Mouse (Mus musculus) adipocyte (in vitro differentiated cells): ENCODE data around the gene Glcci1.

Source experiments
- DNase-seq: peaks from one replicate; pipeline ENCODE4 v3.0.0-alpha.2; 2016; ENCODE audit warnings: low spot score

Gene Glcci1

GRCm38 (mm10) chr6:8509551-8509950 is at the start of gene Glcci1:
Gene Glcci1 (plus strand): TSS chr6:8509600.
- DNase-seq = peak; percentile 68

GRCm38 (mm10) chr6:8462447-8462846 is 47.0 kb upstream of the Glcci1 start:
- no peak for DNase-seq

- DNase-seq = no peak
Measured at GRCm38 (mm10) chr6:8465388-8465787, 44.0 kb upstream of the Glcci1 start.

- no peak for DNase-seq
Measured at GRCm38 (mm10) chr6:8465985-8466384, 43.4 kb upstream of the Glcci1 start.

GRCm38 (mm10) chr6:8467667-8468337 is 41.6 kb upstream of the Glcci1 start:
- DNase-seq = no peak

GRCm38 (mm10) chr6:8469918-8470317 is 39.5 kb upstream of the Glcci1 start:
- DNase-seq = no peak

- peak; percentile 42 for DNase-seq
Measured at GRCm38 (mm10) chr6:8472125-8472524, 37.3 kb upstream of the Glcci1 start.

GRCm38 (mm10) chr6:8472915-8473314 is 36.5 kb upstream of the Glcci1 start:
- peak; percentile 89 for DNase-seq

GRCm38 (mm10) chr6:8473498-8473897 is 35.9 kb upstream of the Glcci1 start:
- peak; percentile 91 for DNase-seq

GRCm38 (mm10) chr6:8474316-8474715 is 35.1 kb upstream of the Glcci1 start:
- DNase-seq = no peak

GRCm38 (mm10) chr6:8474820-8475219 is 34.6 kb upstream of the Glcci1 start:
- no peak for DNase-seq

GRCm38 (mm10) chr6:8479176-8479575 is 30.2 kb upstream of the Glcci1 start:
- no peak for DNase-seq

- DNase-seq = no peak
Measured at GRCm38 (mm10) chr6:8484437-8485275, 24.7 kb upstream of the Glcci1 start.

- no peak for DNase-seq
Measured at GRCm38 (mm10) chr6:8485414-8486175, 23.8 kb upstream of the Glcci1 start.

GRCm38 (mm10) chr6:8486391-8487043 is 22.9 kb upstream of the Glcci1 start:
- DNase-seq = no peak

GRCm38 (mm10) chr6:8487044-8487853 is 22.2 kb upstream of the Glcci1 start:
- no peak for DNase-seq

GRCm38 (mm10) chr6:8488249-8488648 is 21.2 kb upstream of the Glcci1 start:
- no peak for DNase-seq

- DNase-seq = no peak
Measured at GRCm38 (mm10) chr6:8489266-8489665, 20.1 kb upstream of the Glcci1 start.

GRCm38 (mm10) chr6:8489938-8490585 is 19.3 kb upstream of the Glcci1 start:
- DNase-seq = no peak

GRCm38 (mm10) chr6:8492248-8492647 is 17.2 kb upstream of the Glcci1 start:
- DNase-seq = no peak
